10 mouse cellular contexts compared by ENCODE assay signal in genomic region chr7:102440822-102441656, GRCm38 (mm10). TPM values are rescaled to one million over a fixed set of nuclear protein-coding genes. Genes with fewer than 3 reads are reported as not detected.
A peak's percentile ranks its signal among the peaks of the same experiment; 100 is the strongest.
DNase-seq lines count a peak whose midpoint lies in the region; ATAC-seq and TF ChIP-seq lines count a peak whose summit lies in the region.
"Had no signal": no experiment of that assay in that cellular context is flagged by ENCODE, and none has a peak within 500 bp of the region (broad histone marks: within the 10 kb centered on the region; RNA-seq: fewer than 3 reads in every experiment).

No protein-coding gene starts in this region.

- TF ChIP-seq POLR2A in spleen, adult 2 months (IDR thresholded peaks at IDR 0.05; ENCODE audit: low read depth, low read length): no peak
- no peak for TF ChIP-seq POLR2A in limb, embryonic 14.5 days (IDR thresholded peaks at IDR 0.05; ENCODE audit: borderline replicate concordance, extremely low read depth, insufficient read depth, insufficient read length)

- no peaks in the 10 kb centered on the region for H3K27me3 ChIP-seq in spleen, adult 2 months (ENCODE audit: control insufficient read depth, insufficient read depth, low read length)
- H3K27me3 ChIP-seq in limb, embryonic 14.5 days (ENCODE audit: control insufficient read depth, insufficient read depth, low read length): no peaks in the 10 kb centered on the region

- ATAC-seq in limb, embryonic 14.5 days (ENCODE audit: low FRiP score, low read depth): no peak

- no peak overlapping the region for H3K9ac ChIP-seq in limb, embryonic 14.5 days (ENCODE audit: low read depth, low read length, severe bottlenecking)

- peaks cover 4% of the 10 kb centered on the region; the same call in 1 of the 2 replicates for H3K36me3 ChIP-seq in spleen, adult 2 months (ENCODE audit: control insufficient read depth, insufficient read depth, low read length)
- H3K36me3 ChIP-seq in limb, embryonic 14.5 days (ENCODE audit: control insufficient read depth, insufficient read depth, low read length): peaks cover 17% of the 10 kb centered on the region

- peak; percentile 19 for DNase-seq in cerebellum, adult 9-11 months
- DNase-seq in cerebellum, postnatal 10 days: no peak
- DNase-seq in spleen, adult 2 months (ENCODE audit: low read depth in 1 of 2, low spot score in 2 of 2): no peak
- no peak for DNase-seq in spleen, adult 12 weeks (ENCODE audit: low spot score)
- DNase-seq in limb, embryonic 14.5 days (ENCODE audit: low spot score): no peak
- no peak for DNase-seq in urinary bladder, postnatal 14 days (ENCODE audit: low spot score)
- no peak for DNase-seq in frontal cortex, postnatal 25 days (ENCODE audit: low spot score in 2 of 2)
- no peak for DNase-seq in left cerebral cortex, adult 18-20 months (ENCODE audit: low spot score in 2 of 2)

- WGBS in spleen, adult 2 months: 54% methylated on average over 15 of the region's 15 CpGs
- WGBS in limb, embryonic 14.5 days: 49% methylated on average over 15 of the region's 15 CpGs

- H3K4me2 ChIP-seq in limb, embryonic 14.5 days (replicated peaks; ENCODE audit: low read depth, low read length, severe bottlenecking): peak overlapping the region; percentile 39

- no peaks in the 10 kb centered on the region for H3K9me3 ChIP-seq in limb, embryonic 14.5 days (ENCODE audit: control insufficient read depth, low read length)

- no peaks in the 10 kb centered on the region for H3K4me1 ChIP-seq in spleen, adult 2 months (ENCODE audit: control insufficient read depth, insufficient read depth, insufficient read length)
- H3K4me1 ChIP-seq in limb, embryonic 14.5 days (ENCODE audit: control insufficient read depth, insufficient read depth, low read length): peaks cover 12% of the 10 kb centered on the region

- no peak for TF ChIP-seq CTCF in spleen, adult 2 months (IDR thresholded peaks at IDR 0.05; ENCODE audit: extremely low read depth, insufficient read depth, insufficient read length, insufficient replicate concordance)

- no peak overlapping the region for H3K27ac ChIP-seq in spleen, adult 2 months (ENCODE audit: insufficient read depth, low read length)
- H3K27ac ChIP-seq in limb, embryonic 14.5 days (replicated peaks; ENCODE audit: low read depth, low read length): peak overlapping the region; percentile 61; the same call in 1 of the 2 replicates

- peak overlapping the region; percentile 90; the same call in 1 of the 2 replicates for H3K4me3 ChIP-seq in spleen, adult 2 months (ENCODE audit: extremely low read depth, insufficient read depth, insufficient read length)
- H3K4me3 ChIP-seq in limb, embryonic 14.5 days (replicated peaks; ENCODE audit: low read length): peak overlapping the region; percentile 85

RNA-seq across cellular contexts. Expression of gene Rrm1, which starts 0.5 kb away (rescaled TPM):
- polyA plus RNA-seq in spleen, adult 2 months (2012; rRNA removed): 10.5 and 11.9 TPM in 2 replicates
- 66.3 and 79.7 TPM in 2 replicates for polyA plus RNA-seq in limb, embryonic 14.5 days (2012; rRNA removed)
- polyA plus RNA-seq in limb, embryonic 14.5 days (2014; fragmentation: Nextera tagmentation; extraction: Ambion mirVana): 115 and 134 TPM in 2 replicates
- total RNA-seq in left cerebral cortex, adult 18-20 months (2021): 10 to 100 TPM; 10.9 to 12.7 TPM

RNA-seq across cellular contexts. Expression of gene Olfr543, which starts 40.4 kb away (rescaled TPM):
- polyA plus RNA-seq in spleen, adult 2 months (2012; rRNA removed): not detected in 2 replicates
- polyA plus RNA-seq in limb, embryonic 14.5 days (2012; rRNA removed): not detected in 2 replicates
- 0.36 and 0.44 TPM in 2 replicates for polyA plus RNA-seq in limb, embryonic 14.5 days (2014; fragmentation: Nextera tagmentation; extraction: Ambion mirVana)
- not detected for total RNA-seq in left cerebral cortex, adult 18-20 months (2021)
- total RNA-seq: hematopoietic stem cell, adult 5-6 weeks had no signal

RNA-seq across cellular contexts. Expression of gene Olfr544, which starts 47.1 kb away (rescaled TPM):
- not detected in 2 replicates for polyA plus RNA-seq in spleen, adult 2 months (2012; rRNA removed)
- polyA plus RNA-seq in limb, embryonic 14.5 days (2012; rRNA removed): not detected in 2 replicates
- 0.11 and 0.18 TPM in 2 replicates for polyA plus RNA-seq in limb, embryonic 14.5 days (2014; fragmentation: Nextera tagmentation; extraction: Ambion mirVana)
- total RNA-seq in left cerebral cortex, adult 18-20 months (2021): not detected
- total RNA-seq: hematopoietic stem cell, adult 5-6 weeks had no signal

RNA-seq across cellular contexts. Expression of gene Olfr545, which starts 58.3 kb away (rescaled TPM):
- polyA plus RNA-seq in spleen, adult 2 months (2012; rRNA removed): not detected in 2 replicates
- polyA plus RNA-seq in limb, embryonic 14.5 days (2012; rRNA removed): not detected in 2 replicates
- polyA plus RNA-seq in limb, embryonic 14.5 days (2014; fragmentation: Nextera tagmentation; extraction: Ambion mirVana): not detected in 2 replicates
- total RNA-seq in left cerebral cortex, adult 18-20 months (2021): not detected
- total RNA-seq: hematopoietic stem cell, adult 5-6 weeks had no signal
- polyA plus RNA-seq: C2C12 had no signal
